Mouse (Mus musculus): ENCODE measurements around the gene Zic2.

Gene Zic2

GRCm38 (mm10) chr14:122462689-122463079 is 12.6 kb upstream of the Zic2 start:
- no peak for DNase-seq

GRCm38 (mm10) chr14:122463080-122463691 is 12.0 kb upstream of the Zic2 start:
- DNase-seq = no peak

- peak in 1 of 2 experiments; percentile 38 for DNase-seq
These were observed 11.4 kb upstream of the Zic2 start for GRCm38 (mm10) chr14:122463734-122464341.

GRCm38 (mm10) chr14:122464351-122464762 is 10.9 kb upstream of the Zic2 start:
- DNase-seq = no peak

- no peak for DNase-seq
These were observed 10.2 kb upstream of the Zic2 start, which contains the start of gene Zic5 for GRCm38 (mm10) chr14:122464763-122465741. TSS of gene Zic5 (minus strand) at chr14:122465677.

GRCm38 (mm10) chr14:122465931-122466490 is 9.2 kb upstream of the Zic2 start:
- DNase-seq = no peak

- no peak for DNase-seq
These were observed 8.4 kb upstream of the Zic2 start for GRCm38 (mm10) chr14:122466756-122467362.

- DNase-seq = no peak
These were observed 7.1 kb upstream of the Zic2 start for GRCm38 (mm10) chr14:122467926-122468841.

- no peak for DNase-seq
These were observed 6.1 kb upstream of the Zic2 start for GRCm38 (mm10) chr14:122468971-122469755.

GRCm38 (mm10) chr14:122471449-122472085 is 3.7 kb upstream of the Zic2 start:
- no peak for DNase-seq

- no peak for DNase-seq
These were observed 3.1 kb upstream of the Zic2 start for GRCm38 (mm10) chr14:122472161-122472560.

- DNase-seq = no peak
These were observed 2.6 kb upstream of the Zic2 start for GRCm38 (mm10) chr14:122472647-122473046.

- DNase-seq = no peak
These were observed 2.0 kb upstream of the Zic2 start for GRCm38 (mm10) chr14:122473211-122473751.

GRCm38 (mm10) chr14:122474041-122474890 is 969 bp upstream of the Zic2 start:
- no peak for DNase-seq

- DNase-seq = no peak
These were observed 364 bp downstream of the Zic2 start for GRCm38 (mm10) chr14:122475557-122476040.

- no peak for DNase-seq
These were observed 996 bp downstream of the Zic2 start for GRCm38 (mm10) chr14:122476041-122476821.

- no peak for DNase-seq
These were observed 1.6 kb downstream of the Zic2 start for GRCm38 (mm10) chr14:122476822-122477215.

- DNase-seq = no peak
These were observed 2.0 kb downstream of the Zic2 start for GRCm38 (mm10) chr14:122477261-122477671.

Measured in kidney, adult 8-10 months (tissue).